23 mouse cellular contexts compared by ENCODE assay signal in genomic region chr1:58102494-58102893, GRCm38 (mm10). TPM values are rescaled to one million over a fixed set of nuclear protein-coding genes. Genes with fewer than 3 reads are reported as not detected.
A peak's percentile ranks its signal among the peaks of the same experiment; 100 is the strongest.
DNase-seq lines count a peak whose midpoint lies in the region; ATAC-seq and TF ChIP-seq lines count a peak whose summit lies in the region.
"Had no signal": no experiment of that assay in that cellular context is flagged by ENCODE, and none has a peak within 500 bp of the region (broad histone marks: within the 10 kb centered on the region; RNA-seq: fewer than 3 reads in every experiment).

No protein-coding gene starts in this region.

- no peaks in the 10 kb centered on the region for H3K4me1 ChIP-seq in heart, adult 2 months (ENCODE audit: control insufficient read depth, insufficient read depth, low read length)
- no peaks in the 10 kb centered on the region for H3K4me1 ChIP-seq in midbrain, embryonic 10.5 days
- H3K4me1 ChIP-seq: heart, embryonic 12.5 days; heart, embryonic 15.5 days; hindbrain, embryonic 12.5 days; hindbrain, embryonic 15.5 days had no signal

- no peaks in the 10 kb centered on the region for H3K79me2 ChIP-seq in heart, adult 2 months (replicated peaks; ENCODE audit: control insufficient read depth, insufficient read depth, low read length)

- no peak for TF ChIP-seq POLR2A in heart, adult 2 months (IDR thresholded peaks at IDR 0.05; ENCODE audit: insufficient read depth, low read depth, low read length)

- H3K27me3 ChIP-seq in heart, adult 2 months (ENCODE audit: control insufficient read depth, insufficient read depth, low read length) = no peaks in the 10 kb centered on the region
- H3K27me3 ChIP-seq in midbrain, embryonic 10.5 days (ENCODE audit: low read depth, poor library complexity, severe bottlenecking) = no peaks in the 10 kb centered on the region
- H3K27me3 ChIP-seq: heart, embryonic 15.5 days; hindbrain, embryonic 12.5 days; hindbrain, embryonic 15.5 days had no signal

- intact Hi-C loops in heart, adult 2 months (cut with DNase I) = no loop called here
- intact Hi-C loops in heart, postnatal 10 days (cut with DNase I) = no loop called here

- no peaks in the 10 kb centered on the region for H3K9me3 ChIP-seq in midbrain, embryonic 10.5 days (replicated peaks)
- H3K9me3 ChIP-seq: heart, embryonic 12.5 days; heart, embryonic 15.5 days; hindbrain, embryonic 12.5 days; hindbrain, embryonic 15.5 days had no signal

- H3K27ac ChIP-seq in heart, adult 2 months = peak overlapping the region; percentile 12
- H3K27ac ChIP-seq in midbrain, embryonic 10.5 days (replicated peaks) = no peak overlapping the region
- H3K27ac ChIP-seq: heart, embryonic 15.5 days; hindbrain, embryonic 12.5 days; hindbrain, embryonic 15.5 days had no signal

- no peak overlapping the region for H3K9ac ChIP-seq in heart, adult 2 months (ENCODE audit: low read depth, low read length)
- H3K9ac ChIP-seq: forebrain, postnatal 0 days; heart, embryonic 12.5 days; heart, embryonic 15.5 days; hindbrain, embryonic 12.5 days; hindbrain, embryonic 15.5 days had no signal

- DNase-seq in heart, adult 2 months = no peak
- no peak for DNase-seq in heart, postnatal 10 days
- peak; percentile 24 for DNase-seq in 416B (ENCODE audit: low read depth)
- DNase-seq in layer of hippocampus, adult 9-11 months = no peak
- no peak for DNase-seq in midbrain, embryonic 10.5 days (ENCODE audit: low spot score)
- DNase-seq: adrenal gland, adult 8-10 months; adrenal gland, postnatal 25 days; cerebellum, adult 11-12 months; cerebellum, adult 8-10 months; cerebellum, postnatal 10 days; cerebellum, postnatal 36 days; forebrain, postnatal 0 days; gastrocnemius, postnatal 36 days; heart, postnatal 4 days had no signal

- 63% methylated on average over 7 of the region's 7 CpGs for WGBS in heart, adult 2 months
- 85% methylated on average over 7 of the region's 7 CpGs for WGBS in midbrain, embryonic 10.5 days

- TF ChIP-seq CTCF in heart, adult 2 months (IDR thresholded peaks at IDR 0.05) = no peak

- H3K36me3 ChIP-seq in heart, adult 2 months (ENCODE audit: control insufficient read depth, insufficient read depth, low read length) = peaks cover 5% of the 10 kb centered on the region; the same call in 1 of the 2 replicates
- no peaks in the 10 kb centered on the region for H3K36me3 ChIP-seq in midbrain, embryonic 10.5 days
- H3K36me3 ChIP-seq: heart, embryonic 12.5 days; heart, embryonic 15.5 days; hindbrain, embryonic 12.5 days; hindbrain, embryonic 15.5 days had no signal

- H3K4me3 ChIP-seq in heart, adult 2 months = no peak overlapping the region
- no peak overlapping the region for H3K4me3 ChIP-seq in midbrain, embryonic 10.5 days
- H3K4me3 ChIP-seq: heart, embryonic 12.5 days; heart, embryonic 15.5 days; hindbrain, embryonic 12.5 days; hindbrain, embryonic 15.5 days had no signal

- 0 out of 2 replicates have a peak, but pooled peaks have one; percentile 25 for ATAC-seq in common myeloid progenitor, adult 5-6 weeks (replicated peaks; ENCODE audit: low read depth, poor library complexity, severe bottlenecking)
- ATAC-seq in megakaryocyte, adult 5-6 weeks (ENCODE audit: poor library complexity, severe bottlenecking) = peak; percentile 51; the same call in 1 of the 2 replicates
- ATAC-seq: activated CD4-positive, CD25-positive, alpha-beta regulatory T cell, adult 4 months; CD4-positive, CD25-positive, alpha-beta regulatory T cell, adult 4 months; forebrain, embryonic 14.5 days; forebrain, postnatal 0 days had no signal

- TF ChIP-seq EP300 in heart, adult 2 months (IDR thresholded peaks at IDR 0.05; ENCODE audit: insufficient read depth, low read depth, low read length) = no peak

RNA-seq across cellular contexts. Expression of gene Aox3, which starts 10.4 kb away (rescaled TPM):
- total RNA-seq in heart, adult 2 months (2021) = 1 to 10 TPM; 1.2 to 2.0 TPM
- 0.50 and 1.2 TPM in 2 replicates for polyA plus RNA-seq in heart, adult 2 months (2012; rRNA removed)
- under 1 TPM; 0.22 to 0.47 TPM for total RNA-seq in heart, postnatal 10 days (2021)
- total RNA-seq in common myeloid progenitor, adult 5-6 weeks (2017) = not detected in 2 replicates
- 0.22 and 0.52 TPM in 2 replicates for total RNA-seq in megakaryocyte, adult 5-6 weeks (2015)
- total RNA-seq in megakaryocyte, adult 5-6 weeks (2017) = 0.08 and 0.15 TPM in 2 replicates
- polyA plus RNA-seq in midbrain, embryonic 10.5 days (2016; fragmentation: Nextera tagmentation; extraction: Ambion mirVana) = 0.12 and 0.24 TPM in 2 replicates
- polyA plus RNA-seq: activated CD4-positive, CD25-positive, alpha-beta regulatory T cell, adult 4 months; CD4-positive, CD25-positive, alpha-beta regulatory T cell, adult 4 months; heart, embryonic 12.5 days; hindbrain, embryonic 12.5 days had no signal
